Comparison of ENCODE assay signal across 15 mouse cellular contexts in the genomic region with DNA sequence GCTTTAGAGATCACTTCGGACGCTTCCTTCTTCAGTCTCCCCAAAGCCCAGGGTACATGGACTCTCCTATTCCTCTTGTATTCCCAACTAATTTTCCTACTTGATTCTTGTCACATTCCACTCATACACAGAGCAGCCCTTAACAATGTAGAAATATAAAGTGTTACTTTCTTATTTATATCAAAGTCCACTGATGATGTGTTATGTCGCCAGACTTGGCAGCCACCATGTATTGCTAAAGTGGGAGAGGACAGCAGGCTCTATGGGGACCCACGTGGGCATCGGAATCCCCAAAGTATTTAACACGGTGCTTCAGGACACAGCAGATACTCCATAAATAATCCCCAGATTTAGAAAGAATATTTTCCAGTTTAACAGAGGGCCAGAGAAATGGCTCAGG.
"Had no signal": no experiment of that assay in that cellular context is flagged by ENCODE, and none has a peak within 500 bp of the region (broad histone marks: within the 10 kb centered on the region; RNA-seq: fewer than 3 reads in every experiment).

No protein-coding gene starts in this region.

- H3K27ac ChIP-seq: hindbrain, postnatal 0 days; left cerebral cortex, adult 2 months; limb, embryonic 10.5 days; liver, embryonic 13.5 days; midbrain, embryonic 10.5 days; neural tube, embryonic 13.5 days had no signal

- ATAC-seq: hindbrain, postnatal 0 days; intestine, postnatal 0 days; liver, postnatal 0 days; midbrain, embryonic 16.5 days had no signal

- DNase-seq: kidney, adult 8-10 months; liver, embryonic 13.5 days; liver, postnatal 0 days; retina, postnatal 1 day; right cerebral cortex, postnatal 4 days; spleen, adult 18-20 months; thymus, adult 18-20 months; thymus, postnatal 25 days had no signal

- H3K9me3 ChIP-seq: limb, embryonic 10.5 days; liver, embryonic 13.5 days; midbrain, embryonic 10.5 days; neural tube, embryonic 13.5 days had no signal

- H3K4me2 ChIP-seq: liver, embryonic 13.5 days; neural tube, embryonic 13.5 days had no signal

- H3K9ac ChIP-seq: liver, embryonic 13.5 days; liver, postnatal 0 days; neural tube, embryonic 13.5 days had no signal

- H3K4me3 ChIP-seq: left cerebral cortex, adult 2 months; limb, embryonic 10.5 days; liver, embryonic 13.5 days; midbrain, embryonic 10.5 days; neural tube, embryonic 13.5 days had no signal

- H3K27me3 ChIP-seq: liver, embryonic 13.5 days; neural tube, embryonic 13.5 days had no signal
